Mouse (Mus musculus) myocyte (in vitro differentiated cells): Measurements from ENCODE around the gene Spaca3.

Experiments
- MAX ChIP-seq: IDR thresholded peaks from one replicate; pipeline ENCODE4 v1.6.1; 2011; ENCODE audit warnings: low read depth, mild to moderate bottlenecking, control low read depth
- POLR2A ChIP-seq: IDR thresholded peaks from one replicate; pipeline ENCODE4 v1.6.1; 2011; ENCODE audit warnings: low read depth, mild to moderate bottlenecking, control low read depth, moderate library complexity; ENCODE audit not compliant: insufficient read length
- TCF12 ChIP-seq: IDR thresholded peaks from one replicate; pipeline ENCODE4 v1.6.1; 2011; ENCODE audit warnings: mild to moderate bottlenecking, control low read depth; ENCODE audit not compliant: poor library complexity, insufficient read depth, severe bottlenecking
- USF1 ChIP-seq: IDR thresholded peaks from one replicate; pipeline ENCODE4 v1.6.1; 2011; ENCODE audit warnings: low read depth, mild to moderate bottlenecking, control low read depth, moderate library complexity

- TF ChIP-seq TCF12, result no peak
- TF ChIP-seq USF1, result no peak
- no peak for TF ChIP-seq POLR2A
- TF ChIP-seq MAX, result no peak
Measured at GRCm38 (mm10) chr11:80872509-80873474, 14.6 kb downstream of the Spaca3 start.
